Mouse (Mus musculus): ENCODE measurements around the gene 1700013G24Rik. TPM values are rescaled to one million over a fixed set of nuclear protein-coding genes. Genes with fewer than 3 reads are reported as not detected.

Gene 1700013G24Rik
- polyA plus RNA-seq, 1 experiment from 2014 or later, result not detected

GRCm38 (mm10) chr4:137461217-137461616 is 8.1 kb downstream of the 1700013G24Rik start:
- H3K27ac ChIP-seq (ENCODE audit: low read depth, low read length), result peak overlapping the region; percentile 46; the same call in 1 of the 2 replicates
- WGBS (ENCODE audit: insufficient replicate concordance), result 74% methylated on average over 4 of the region's 4 CpGs

DNA sequence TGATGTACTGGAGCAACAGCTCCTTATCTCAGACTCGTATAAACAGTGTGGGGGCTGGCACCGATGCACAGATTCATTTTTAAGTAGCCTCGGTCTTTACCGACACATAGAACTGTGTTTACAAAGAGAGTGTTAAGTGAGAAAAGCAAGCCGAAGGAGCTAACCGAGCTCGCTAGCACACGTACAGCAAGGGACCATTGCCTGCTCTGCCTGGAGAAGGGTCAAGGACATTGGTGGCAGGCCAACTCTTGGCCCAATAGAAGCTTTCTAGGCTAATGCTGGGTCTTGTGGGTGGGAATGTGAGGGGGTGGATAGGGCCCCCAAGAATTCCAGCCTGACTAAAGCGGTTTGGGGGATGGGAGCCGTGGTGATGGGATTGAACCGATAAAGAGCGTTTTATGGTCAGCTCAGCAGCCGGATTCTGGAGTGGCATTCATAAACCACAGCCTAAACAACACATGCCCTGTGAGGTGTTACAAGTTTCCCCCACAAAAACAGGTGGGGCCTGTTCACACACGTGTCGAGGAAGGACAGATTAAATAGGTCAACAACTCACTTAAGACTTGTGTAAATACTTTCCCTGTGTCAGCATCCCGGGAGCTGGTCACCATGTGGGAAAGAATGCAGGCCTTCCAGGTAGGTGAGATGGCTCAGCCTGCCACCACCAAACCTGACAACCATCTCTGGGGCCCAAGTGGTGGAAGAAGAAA is 9.1 kb downstream of the 1700013G24Rik start:
- H3K9ac ChIP-seq (ENCODE audit: low read depth, low read length), result no peak overlapping the region
- ATAC-seq (replicated peaks; ENCODE audit: insufficient number of reproducible peaks, low FRiP score, low TSS enrichment), result no peak
- no peak overlapping the region for H3K27ac ChIP-seq (ENCODE audit: low read depth, low read length)
- peaks cover 19% of the 10 kb centered on the region for H3K4me1 ChIP-seq (ENCODE audit: control insufficient read depth, insufficient read depth, low read length)
- H3K9me3 ChIP-seq (replicated peaks; ENCODE audit: control insufficient read depth, low read length), result no peaks in the 10 kb centered on the region
- WGBS (ENCODE audit: insufficient replicate concordance), result 55% methylated on average over 16 of the region's 16 CpGs
- H3K27me3 ChIP-seq (ENCODE audit: control insufficient read depth, insufficient read depth, low read length), result no peaks in the 10 kb centered on the region
- H3K36me3 ChIP-seq (ENCODE audit: control insufficient read depth, insufficient read depth, low read length), result no peaks in the 10 kb centered on the region
- no peak overlapping the region for H3K4me3 ChIP-seq (ENCODE audit: low read depth, low read length)
- H3K4me2 ChIP-seq, result no peak overlapping the region

More at GRCm38 (mm10) chr4:137461217-137461616, 8.1 kb downstream of the 1700013G24Rik start:
- ATAC-seq (replicated peaks; ENCODE audit: insufficient number of reproducible peaks, low FRiP score, low TSS enrichment), result no peak
- H3K27me3 ChIP-seq (ENCODE audit: control insufficient read depth, insufficient read depth, low read length), result no peaks in the 10 kb centered on the region
- H3K4me2 ChIP-seq, result no peak overlapping the region
- H3K36me3 ChIP-seq (ENCODE audit: control insufficient read depth, insufficient read depth, low read length), result no peaks in the 10 kb centered on the region
- no peaks in the 10 kb centered on the region for H3K9me3 ChIP-seq (replicated peaks; ENCODE audit: control insufficient read depth, low read length)
- H3K4me1 ChIP-seq (ENCODE audit: control insufficient read depth, insufficient read depth, low read length), result peaks cover 17% of the 10 kb centered on the region
- H3K9ac ChIP-seq (ENCODE audit: low read depth, low read length), result no peak overlapping the region
- H3K4me3 ChIP-seq (ENCODE audit: low read depth, low read length), result no peak overlapping the region

- WGBS (ENCODE audit: insufficient replicate concordance), result 60% methylated on average over 13 of the region's 13 CpGs
- Histone ChIP-seq H3K9me3 (replicated peaks; ENCODE audit: control insufficient read depth, low read length) (no peaks in the 10 kb centered on the region), H3K4me1 (ENCODE audit: control insufficient read depth, insufficient read depth, low read length) (peaks cover 34% of the 10 kb centered on the region), H3K36me3 (ENCODE audit: control insufficient read depth, insufficient read depth, low read length) (no peaks in the 10 kb centered on the region), H3K27me3 (ENCODE audit: control insufficient read depth, insufficient read depth, low read length) (no peaks in the 10 kb centered on the region), H3K4me3 (ENCODE audit: low read depth, low read length) (no peak overlapping the region), H3K27ac (ENCODE audit: low read depth, low read length) (0 out of 2 replicates have a peak overlapping the region, but pooled peaks have one; percentile 1), H3K9ac (ENCODE audit: low read depth, low read length) (0 out of 2 replicates have a peak overlapping the region, but pooled peaks have one; percentile 39), H3K4me2 (no peak overlapping the region)
- no peak for ATAC-seq (replicated peaks; ENCODE audit: insufficient number of reproducible peaks, low FRiP score, low TSS enrichment)
Observed at GRCm38 (mm10) chr4:137465125-137465787, 12.2 kb downstream of the 1700013G24Rik start.

DNA sequence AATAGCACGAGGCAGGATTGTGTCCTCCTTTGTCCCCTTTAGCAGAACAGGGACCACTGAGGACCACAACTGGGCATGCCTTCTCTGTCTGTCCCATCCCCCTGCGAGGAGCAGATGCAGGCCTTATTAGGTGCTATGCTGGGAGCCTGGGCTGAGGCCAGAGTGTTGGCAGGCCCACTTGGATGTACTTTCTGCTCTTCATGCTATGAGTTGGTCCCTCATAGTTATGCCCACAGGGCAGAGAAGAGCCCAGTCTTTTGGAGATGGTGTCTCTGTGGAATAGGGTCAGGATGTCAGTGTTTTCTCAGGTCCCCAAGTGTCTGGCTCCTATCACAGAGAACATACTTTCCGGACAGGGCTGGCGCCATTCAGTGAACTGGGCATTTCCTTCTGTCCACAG is 13.9 kb downstream of the 1700013G24Rik start:
- Histone ChIP-seq H3K27me3 (ENCODE audit: control insufficient read depth, insufficient read depth, low read length) (no peaks in the 10 kb centered on the region), H3K9ac (ENCODE audit: low read depth, low read length) (no peak overlapping the region), H3K36me3 (ENCODE audit: control insufficient read depth, insufficient read depth, low read length) (no peaks in the 10 kb centered on the region), H3K4me3 (ENCODE audit: low read depth, low read length) (no peak overlapping the region), H3K9me3 (replicated peaks; ENCODE audit: control insufficient read depth, low read length) (no peaks in the 10 kb centered on the region), H3K27ac (ENCODE audit: low read depth, low read length) (peak overlapping the region; percentile 87), H3K4me1 (ENCODE audit: control insufficient read depth, insufficient read depth, low read length) (peaks cover 45% of the 10 kb centered on the region), H3K4me2 (no peak overlapping the region)
- ATAC-seq (replicated peaks; ENCODE audit: insufficient number of reproducible peaks, low FRiP score, low TSS enrichment), result no peak
- WGBS (ENCODE audit: insufficient replicate concordance), result 35% methylated on average over 4 of the region's 4 CpGs

DNA sequence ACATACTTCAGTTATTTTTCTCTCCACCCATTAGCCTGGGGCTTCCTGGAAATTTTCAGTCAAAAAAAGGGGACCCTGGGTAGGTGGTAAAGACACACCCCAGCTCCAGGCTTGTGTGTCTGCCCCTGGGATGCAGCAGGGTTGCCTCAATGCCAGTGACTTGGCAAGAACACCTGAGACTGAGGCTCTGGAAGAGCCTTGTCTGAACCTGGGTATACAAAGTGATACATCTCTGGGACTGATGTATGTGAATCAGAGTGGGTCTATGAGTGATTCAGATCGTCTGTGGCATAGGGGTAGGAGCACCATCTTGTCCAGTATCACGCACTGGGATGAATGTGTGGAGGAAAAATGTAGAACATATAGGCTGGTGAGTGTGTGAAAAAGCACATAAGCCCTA is 14.4 kb downstream of the 1700013G24Rik start:
- Histone ChIP-seq H3K36me3 (ENCODE audit: control insufficient read depth, insufficient read depth, low read length) (no peaks in the 10 kb centered on the region), H3K4me3 (ENCODE audit: low read depth, low read length) (no peak overlapping the region), H3K9me3 (replicated peaks; ENCODE audit: control insufficient read depth, low read length) (no peaks in the 10 kb centered on the region), H3K27ac (ENCODE audit: low read depth, low read length) (peak overlapping the region; percentile 87), H3K27me3 (ENCODE audit: control insufficient read depth, insufficient read depth, low read length) (no peaks in the 10 kb centered on the region), H3K4me1 (ENCODE audit: control insufficient read depth, insufficient read depth, low read length) (peaks cover 47% of the 10 kb centered on the region), H3K9ac (ENCODE audit: low read depth, low read length) (no peak overlapping the region; the same call in none of the 2 replicates), H3K4me2 (no peak overlapping the region)
- no peak for ATAC-seq (replicated peaks; ENCODE audit: insufficient number of reproducible peaks, low FRiP score, low TSS enrichment)
- 77% methylated on average over 2 of the region's 2 CpGs for WGBS (ENCODE audit: insufficient replicate concordance)

DNA sequence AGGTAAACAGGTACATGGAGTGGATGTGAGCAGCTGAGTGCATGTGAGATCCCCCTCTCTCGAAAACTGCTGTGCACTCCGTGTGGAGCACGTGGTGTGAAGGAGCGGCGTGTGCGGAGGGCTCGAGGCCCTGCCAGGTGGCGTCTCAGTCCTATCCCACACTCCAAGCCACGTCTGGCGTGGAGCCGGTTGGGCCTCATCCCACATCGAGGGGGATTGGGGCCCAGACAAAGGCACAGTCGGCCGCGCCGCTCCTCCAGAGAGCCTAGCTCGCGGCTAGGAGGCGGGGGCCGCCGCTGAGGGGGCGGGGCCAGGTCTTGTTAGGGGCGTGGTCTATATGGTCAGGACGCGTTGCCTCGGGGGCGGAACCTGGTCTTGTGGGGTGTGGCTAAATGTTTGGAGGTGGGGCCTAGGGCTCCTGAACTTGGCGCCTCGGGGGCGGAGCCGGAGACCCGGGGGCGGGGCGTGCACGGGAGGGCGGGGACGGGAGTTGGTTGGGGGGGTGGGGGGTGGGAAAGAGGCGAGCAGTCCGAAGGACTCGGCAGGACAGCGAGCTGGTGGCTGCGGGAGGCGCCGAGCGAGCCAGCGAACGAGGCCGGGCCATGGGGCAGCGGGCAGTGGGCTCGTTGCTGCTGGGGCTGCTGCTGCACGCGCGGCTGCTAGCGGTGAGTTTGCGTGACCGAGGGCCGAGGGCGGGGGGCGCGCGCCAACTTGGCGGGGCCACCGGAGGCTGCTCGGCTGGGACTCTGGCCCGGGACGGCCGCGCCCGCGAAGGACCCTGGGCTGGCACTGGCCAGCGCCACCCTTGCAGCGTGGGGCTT is 15.4 kb downstream of the 1700013G24Rik start, which contains the start of gene Hspg2:
Hspg2 (plus strand) TSS at position 510 of the 821 bp plus-strand sequence.
- Histone ChIP-seq H3K4me2 (peak within 1 kb of the TSS; percentile 75), H3K9ac (ENCODE audit: low read depth, low read length) (peak within 1 kb of the TSS; percentile 97), H3K4me3 (ENCODE audit: low read depth, low read length) (peak within 1 kb of the TSS; percentile 94), H3K27ac (ENCODE audit: low read depth, low read length) (peak within 1 kb of the TSS; percentile 87), H3K27me3 (ENCODE audit: control insufficient read depth, insufficient read depth, low read length) (no peaks in the 10 kb centered on the region), H3K36me3 (ENCODE audit: control insufficient read depth, insufficient read depth, low read length) (no peaks in the 10 kb centered on the region), H3K4me1 (ENCODE audit: control insufficient read depth, insufficient read depth, low read length) (peaks cover 57% of the 10 kb centered on the region), H3K9me3 (replicated peaks; ENCODE audit: control insufficient read depth, low read length) (no peaks in the 10 kb centered on the region)
- peak; percentile 76 for ATAC-seq (replicated peaks; ENCODE audit: insufficient number of reproducible peaks, low FRiP score, low TSS enrichment)
- whole genome bisulfite sequencing (ENCODE audit: insufficient replicate concordance), result under 1% methylated on average over 69 of the region's 72 CpGs

GRCm38 (mm10) chr4:137469081-137469844 is 16.2 kb downstream of the 1700013G24Rik start:
- Histone ChIP-seq H3K9me3 (replicated peaks; ENCODE audit: control insufficient read depth, low read length) (no peaks in the 10 kb centered on the region), H3K36me3 (ENCODE audit: control insufficient read depth, insufficient read depth, low read length) (no peaks in the 10 kb centered on the region), H3K9ac (ENCODE audit: low read depth, low read length) (peak overlapping the region; percentile 97), H3K4me1 (ENCODE audit: control insufficient read depth, insufficient read depth, low read length) (peaks cover 65% of the 10 kb centered on the region), H3K27ac (ENCODE audit: low read depth, low read length) (peak overlapping the region; percentile 87), H3K27me3 (ENCODE audit: control insufficient read depth, insufficient read depth, low read length) (no peaks in the 10 kb centered on the region), H3K4me2 (peak overlapping the region; percentile 75), H3K4me3 (ENCODE audit: low read depth, low read length) (peak overlapping the region; percentile 94)
- 1% methylated on average over 20 of the region's 20 CpGs for WGBS (ENCODE audit: insufficient replicate concordance)
- ATAC-seq (replicated peaks; ENCODE audit: insufficient number of reproducible peaks, low FRiP score, low TSS enrichment), result no peak

Data from heart, embryonic 11.5 days (tissue).